Mouse (Mus musculus) lung, adult 2 months (tissue): Measurements from ENCODE around the gene Slc8a2.

Experiments used
- CTCF ChIP-seq: fragments of 200-500 bp; IDR thresholded peaks from 2 replicates; pipeline ENCODE4 v1.5.1; 2011; ENCODE audit warnings: mild to moderate bottlenecking, low read length, control low read depth; ENCODE audit not compliant: insufficient read depth
- POLR2A ChIP-seq: fragments of 200-500 bp; IDR thresholded peaks from 2 replicates; pipeline ENCODE4 v1.6.1; 2011; ENCODE audit warnings: low read depth, mild to moderate bottlenecking, control low read depth, low read length, borderline replicate concordance; ENCODE audit errors: extremely low read depth

- TF ChIP-seq CTCF (no peak), POLR2A (no peak)
These were observed 32.4 kb downstream of the Slc8a2 start for GRCm38 (mm10) chr7:16162036-16162435.
